Mouse (Mus musculus): ENCODE measurements around the gene Psmb5. TPM values are rescaled to one million over a fixed set of nuclear protein-coding genes. Genes with fewer than 3 reads are reported as not detected.

Psmb5 gene
- 112 TPM for polyA plus RNA-seq (2017; shearing (Covaris generic))

GRCm38 (mm10) chr14:54617897-54618365 is at the start of gene Psmb5:
Gene Psmb5 (minus strand): TSS chr14:54618022.

GRCm38 (mm10) chr14:54641305-54641969 is 23.6 kb upstream of the Psmb5 start, which contains the start of gene Cdh24:
Gene Cdh24 (minus strand): TSS chr14:54641364.

DNA sequence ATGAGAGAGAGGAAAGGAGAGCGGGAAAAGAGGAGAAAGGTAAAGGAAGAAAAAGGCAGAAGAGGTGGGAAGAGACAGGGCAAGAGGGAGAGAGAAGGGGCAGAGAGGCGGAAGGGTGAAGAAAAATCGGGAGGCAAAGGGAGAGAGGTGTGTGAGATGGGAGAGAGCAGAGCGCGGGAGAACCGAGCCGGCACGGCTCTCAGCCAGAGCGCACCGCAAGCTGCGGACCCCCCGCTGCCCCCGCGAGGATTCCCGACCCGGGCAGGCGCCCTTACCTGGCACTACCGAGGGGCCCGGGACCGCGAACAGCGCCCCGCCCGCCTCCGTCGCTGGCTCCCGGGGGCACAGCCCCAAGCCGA is 23.1 kb upstream of the Psmb5 start, which contains the start of gene Gm17606:
Gm17606 (plus strand) TSS at position 7 of the 359 bp plus-strand sequence.

DNA sequence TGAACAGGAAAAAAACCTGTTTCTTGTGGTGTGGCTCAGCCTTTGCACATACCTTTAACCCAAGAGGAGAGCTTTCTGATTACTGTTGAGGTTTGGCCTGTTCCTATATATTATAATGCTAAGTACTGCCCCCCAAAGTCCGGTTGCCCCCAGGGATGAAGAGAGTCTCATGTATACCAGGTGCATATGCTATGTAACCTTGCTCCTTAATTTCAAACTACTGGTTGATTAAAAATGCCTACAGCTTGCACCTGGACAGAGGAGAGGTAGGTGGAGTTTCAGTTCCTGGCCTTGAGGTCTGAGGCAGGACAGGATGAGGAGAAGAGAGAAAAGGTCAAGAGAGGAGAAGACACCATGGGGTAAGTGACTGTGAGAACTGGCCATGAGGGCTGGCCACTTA is 3.3 kb upstream of the Psmb5 start, which contains the start of gene Psmb11:
Psmb11 (plus strand) TSS at position 301 of the 400 bp plus-strand sequence.

DNA sequence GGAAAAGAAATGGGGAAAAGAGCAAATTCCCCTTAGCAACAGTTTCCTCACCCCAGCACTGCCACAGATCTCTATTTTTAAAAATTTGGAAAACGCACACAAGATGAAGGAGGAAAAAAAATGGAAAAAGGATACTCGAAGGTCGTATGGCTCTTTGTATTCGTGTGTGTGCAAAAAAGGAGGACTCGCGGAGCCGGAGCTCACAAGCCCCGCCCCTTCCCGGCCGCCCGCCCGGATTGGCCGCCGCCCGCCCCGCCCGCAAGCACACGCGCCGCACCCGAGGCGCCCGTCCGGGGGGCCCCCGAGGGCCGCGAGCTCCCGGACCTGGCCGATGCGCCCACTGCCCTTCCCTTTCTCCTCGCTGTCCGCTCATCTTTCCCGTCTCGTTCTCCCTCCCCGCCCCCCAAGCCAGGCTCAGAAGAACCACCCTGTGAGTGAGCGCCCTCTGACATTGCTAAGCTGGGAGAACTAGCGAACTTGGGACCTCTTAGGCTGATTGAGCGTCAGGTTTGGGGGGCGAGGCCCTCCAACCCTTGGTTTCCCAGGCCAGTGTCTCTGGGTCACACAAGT is 12.0 kb downstream of the Psmb5 start, which contains the start of gene 4931414P19Rik:
4931414P19Rik (minus strand) TSS at position 242 of the 570 bp plus-strand sequence.

DNA sequence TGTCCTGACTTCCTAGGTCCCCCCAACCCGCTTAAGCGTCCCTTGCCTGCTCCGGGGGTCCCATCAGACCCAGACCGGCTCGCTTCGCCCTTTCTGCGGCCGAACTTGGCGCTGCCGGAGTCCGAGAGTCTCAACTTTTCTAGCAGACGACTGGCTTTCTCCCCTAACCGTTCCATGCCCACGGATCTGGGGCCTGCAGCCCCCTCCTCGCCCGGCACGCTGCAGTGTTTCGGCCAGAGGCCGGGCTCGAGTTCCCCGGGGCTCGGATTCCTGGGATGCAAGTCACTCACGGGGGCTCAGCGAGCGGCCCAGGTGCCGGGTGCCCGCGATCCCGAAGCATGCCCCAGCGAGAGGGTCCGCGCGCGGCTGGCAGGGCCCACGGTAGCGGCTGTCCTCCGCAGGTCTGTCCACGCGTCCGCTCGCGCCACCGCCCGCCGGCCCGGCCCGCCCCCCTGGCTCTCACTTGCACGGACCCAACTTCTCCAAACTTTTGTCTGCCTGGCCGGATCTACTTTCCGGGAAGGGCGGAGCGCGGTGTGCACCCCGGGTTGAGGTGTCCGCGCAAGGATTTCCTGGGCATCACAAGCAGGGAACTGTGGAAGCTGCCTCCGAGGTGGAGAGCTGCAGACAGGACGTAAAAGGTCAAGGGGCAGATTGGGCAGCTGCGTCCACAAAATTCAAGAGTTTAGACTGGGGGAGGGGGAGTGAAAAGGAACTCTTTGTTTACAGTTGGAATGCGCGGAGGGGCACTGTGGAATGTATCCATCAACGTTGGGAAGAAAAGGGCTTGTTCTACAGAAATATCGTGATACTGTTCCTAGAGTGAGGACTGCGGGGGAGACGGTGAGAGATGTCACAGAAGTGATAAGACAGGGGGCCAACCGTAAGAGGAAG is 40.5 kb downstream of the Psmb5 start, which contains the start of gene Ajuba:
Ajuba (minus strand) TSS at position 470 of the 894 bp plus-strand sequence.

Other genes with a start within 250 kb of the Psmb5 start
- gene Slc7a7, start 200.2 kb downstream of the Psmb5 start, polyA plus RNA-seq (2017; shearing (Covaris generic)) = 0.44 TPM
- 128 TPM for gene Mrpl52, start 191.1 kb downstream of the Psmb5 start, polyA plus RNA-seq (2017; shearing (Covaris generic))
- gene Mmp14, start 186.4 kb downstream of the Psmb5 start, polyA plus RNA-seq (2017; shearing (Covaris generic)) = 0.91 TPM
- gene Lrp10, start 153.9 kb downstream of the Psmb5 start, polyA plus RNA-seq (2017; shearing (Covaris generic)) = 269 TPM
- gene Rem2, start 141.9 kb downstream of the Psmb5 start, polyA plus RNA-seq (2017; shearing (Covaris generic)) = 0.26 TPM
- gene Prmt5, start 100.5 kb downstream of the Psmb5 start, polyA plus RNA-seq (2017; shearing (Covaris generic)) = 26.2 TPM
- gene Haus4, start 63.4 kb downstream of the Psmb5 start, polyA plus RNA-seq (2017; shearing (Covaris generic)) = 28.5 TPM
- gene Ajuba, start 40.5 kb downstream of the Psmb5 start, polyA plus RNA-seq (2017; shearing (Covaris generic)) = 0.40 TPM
- 0.41 TPM for gene 4931414P19Rik, start 12.0 kb downstream of the Psmb5 start, polyA plus RNA-seq (2017; shearing (Covaris generic))
- not detected for gene Psmb11, start 3.4 kb upstream of the Psmb5 start, polyA plus RNA-seq (2017; shearing (Covaris generic))
- gene Gm17606, start 22.9 kb upstream of the Psmb5 start, polyA plus RNA-seq (2017; shearing (Covaris generic)) = not detected
- 3.7 TPM for gene Cdh24, start 23.3 kb upstream of the Psmb5 start, polyA plus RNA-seq (2017; shearing (Covaris generic))
- 53.0 TPM for gene 1700123O20Rik, start 68.2 kb upstream of the Psmb5 start, polyA plus RNA-seq (2017; shearing (Covaris generic))
- gene Acin1, start 68.9 kb upstream of the Psmb5 start, polyA plus RNA-seq (2017; shearing (Covaris generic)) = 106 TPM
- 0.16 TPM for gene Gm29776, start 80.8 kb upstream of the Psmb5 start, polyA plus RNA-seq (2017; shearing (Covaris generic))
- gene Cebpe, start 94.2 kb upstream of the Psmb5 start, polyA plus RNA-seq (2017; shearing (Covaris generic)) = not detected
- gene Slc7a8, start 163.9 kb upstream of the Psmb5 start, polyA plus RNA-seq (2017; shearing (Covaris generic)) = not detected
- gene Rnf212b, start 196.1 kb upstream of the Psmb5 start, polyA plus RNA-seq (2017; shearing (Covaris generic)) = not detected

Data from effector memory CD4-positive, alpha-beta T cell, adult 5 months (primary cell).